Mouse (Mus musculus): Measurements from ENCODE around the gene a.

DNA sequence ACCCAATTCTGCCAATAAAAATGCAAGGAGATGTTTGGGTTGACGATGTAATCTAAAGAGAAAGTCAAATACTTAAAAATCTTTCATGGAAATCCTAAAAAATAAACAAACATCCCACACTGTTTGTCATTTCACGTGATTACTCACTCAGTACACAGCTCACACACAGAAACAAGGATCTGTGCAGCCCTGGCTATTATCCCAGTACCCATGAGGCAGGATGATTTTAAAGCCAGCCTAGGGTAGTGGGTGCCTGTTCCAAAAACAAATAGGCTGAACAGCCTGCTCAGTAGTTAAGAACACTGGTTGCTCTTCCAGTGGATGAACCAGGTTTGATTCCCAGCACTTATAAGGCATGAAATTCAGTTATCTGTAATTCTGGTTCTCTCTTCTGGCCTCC, 85.4 kb downstream of the a start:
- TF ChIP-seq CTCF (conservative IDR thresholded peaks at IDR 0.05 in 1 of 2, IDR thresholded peaks at IDR 0.05 in 1 of 2; ENCODE audit: low read depth in 2 of 2, low read length in 2 of 2) (no peak), EP300 (IDR thresholded peaks at IDR 0.05; ENCODE audit: low read length) (no peak), KAT2A (IDR thresholded peaks at IDR 0.05; ENCODE audit: insufficient replicate concordance, low read length) (no peak), ZC3H11A (IDR thresholded peaks at IDR 0.05; ENCODE audit: low read depth, low read length) (no peak), POLR2A (IDR thresholded peaks at IDR 0.05; ENCODE audit: low read depth, low read length) (no peak), NRF1 (IDR thresholded peaks at IDR 0.05; ENCODE audit: low read depth, low read length) (no peak), IRF4 (IDR thresholded peaks at IDR 0.05; ENCODE audit: low read depth, low read length) (no peak), TCF12 (IDR thresholded peaks at IDR 0.05; ENCODE audit: low read depth, low read length) (no peak), MAX (IDR thresholded peaks at IDR 0.05; ENCODE audit: low read length) (no peak), MAFK (IDR thresholded peaks at IDR 0.05; ENCODE audit: insufficient replicate concordance, low read length) (no peak), RCOR1 (conservative IDR thresholded peaks at IDR 0.05; ENCODE audit: low read depth, low read length) (no peak)

All from CH12.LX (cell line).